Mouse (Mus musculus): ENCODE data around the gene Gsk3a. TPM values are rescaled to one million over a fixed set of nuclear protein-coding genes. Genes with fewer than 3 reads are reported as not detected.
A peak's percentile ranks its signal among the peaks of the same experiment; 100 is the strongest.

Gene Gsk3a
- total RNA-seq, 4 experiments from 2014 or later: 66.1 to 71.3 (median 68.3) TPM

DNA sequence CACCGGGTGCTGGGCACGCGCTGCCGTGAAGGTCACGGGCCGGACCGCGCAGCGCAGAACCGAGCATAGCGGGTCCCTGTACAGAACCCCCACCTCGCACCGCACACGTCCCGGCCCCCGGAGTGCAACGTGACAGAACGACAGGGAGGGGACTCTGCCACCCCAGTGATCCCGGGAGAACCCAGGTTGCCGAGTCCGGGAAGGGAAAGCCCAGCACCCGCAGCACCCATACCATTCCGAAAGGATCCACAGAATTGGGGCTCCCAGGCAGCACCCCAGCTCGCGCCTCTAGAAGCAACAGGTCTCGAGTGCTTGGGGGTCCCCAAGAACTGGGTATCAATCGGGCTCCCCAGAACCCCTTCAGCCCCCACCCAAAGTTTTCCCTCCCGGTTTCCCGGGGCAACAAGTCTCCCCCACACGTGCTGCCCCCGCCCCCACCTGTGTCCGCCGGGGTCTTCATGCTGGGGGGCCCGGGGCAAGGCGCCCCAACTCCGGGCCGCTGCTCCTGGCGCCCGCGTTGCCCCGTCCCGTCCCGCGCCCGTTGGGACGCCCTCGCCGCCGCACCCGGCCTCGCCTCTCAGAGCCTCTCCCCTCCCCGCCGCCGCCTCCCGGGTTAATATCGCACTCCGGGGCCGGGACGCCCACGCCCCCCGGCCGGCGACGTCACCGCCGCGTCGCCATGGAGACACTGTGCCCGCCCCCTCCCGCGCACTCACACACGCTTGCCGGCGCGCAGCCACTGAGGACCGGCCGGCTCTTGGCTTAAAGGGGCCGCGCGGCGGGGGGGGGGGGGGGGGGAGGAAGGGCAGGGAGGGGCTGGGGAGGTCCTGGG lies 12.7 kb upstream of the Gsk3a start, which contains the start of gene Erf:
Erf (minus strand) TSS at position 621 of the 832 bp plus-strand sequence.
- peak; percentile 90 for DNase-seq (ENCODE audit: low spot score)

- peak; percentile 69 for DNase-seq (ENCODE audit: low spot score)
Observed at GRCm38 (mm10) chr7:25249314-25250140, 11.9 kb upstream of the Gsk3a start.

- DNase-seq (ENCODE audit: low spot score): no peak
Observed at GRCm38 (mm10) chr7:25248846-25249313, 11.2 kb upstream of the Gsk3a start.

GRCm38 (mm10) chr7:25248018-25248647 lies 10.5 kb upstream of the Gsk3a start:
- DNase-seq (ENCODE audit: low spot score): no peak

GRCm38 (mm10) chr7:25247498-25247897 lies 9.8 kb upstream of the Gsk3a start:
- no peak for DNase-seq (ENCODE audit: low spot score)

DNA sequence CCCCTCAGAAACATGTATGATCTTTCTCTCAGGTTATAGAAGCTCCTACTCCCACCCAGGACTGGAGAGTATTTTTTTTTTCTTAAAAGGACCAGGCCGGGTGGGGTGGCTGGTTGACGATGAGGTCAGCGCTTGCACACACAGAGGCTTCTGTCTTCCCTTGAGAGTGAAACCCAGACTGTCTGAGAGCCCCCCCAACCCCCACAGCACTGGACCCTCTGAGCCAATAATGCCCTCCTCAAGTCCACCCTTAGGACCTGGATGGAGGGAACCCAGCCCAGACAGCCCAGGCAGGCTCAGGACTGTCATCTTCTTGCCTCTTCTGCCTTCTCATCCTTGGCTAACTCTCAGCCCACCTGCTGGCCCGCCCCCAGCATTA lies 9.1 kb upstream of the Gsk3a start:
- no peak for DNase-seq (ENCODE audit: low spot score)

- no peak for DNase-seq (ENCODE audit: low spot score)
Observed at GRCm38 (mm10) chr7:25246079-25246758, 8.6 kb upstream of the Gsk3a start.

DNA sequence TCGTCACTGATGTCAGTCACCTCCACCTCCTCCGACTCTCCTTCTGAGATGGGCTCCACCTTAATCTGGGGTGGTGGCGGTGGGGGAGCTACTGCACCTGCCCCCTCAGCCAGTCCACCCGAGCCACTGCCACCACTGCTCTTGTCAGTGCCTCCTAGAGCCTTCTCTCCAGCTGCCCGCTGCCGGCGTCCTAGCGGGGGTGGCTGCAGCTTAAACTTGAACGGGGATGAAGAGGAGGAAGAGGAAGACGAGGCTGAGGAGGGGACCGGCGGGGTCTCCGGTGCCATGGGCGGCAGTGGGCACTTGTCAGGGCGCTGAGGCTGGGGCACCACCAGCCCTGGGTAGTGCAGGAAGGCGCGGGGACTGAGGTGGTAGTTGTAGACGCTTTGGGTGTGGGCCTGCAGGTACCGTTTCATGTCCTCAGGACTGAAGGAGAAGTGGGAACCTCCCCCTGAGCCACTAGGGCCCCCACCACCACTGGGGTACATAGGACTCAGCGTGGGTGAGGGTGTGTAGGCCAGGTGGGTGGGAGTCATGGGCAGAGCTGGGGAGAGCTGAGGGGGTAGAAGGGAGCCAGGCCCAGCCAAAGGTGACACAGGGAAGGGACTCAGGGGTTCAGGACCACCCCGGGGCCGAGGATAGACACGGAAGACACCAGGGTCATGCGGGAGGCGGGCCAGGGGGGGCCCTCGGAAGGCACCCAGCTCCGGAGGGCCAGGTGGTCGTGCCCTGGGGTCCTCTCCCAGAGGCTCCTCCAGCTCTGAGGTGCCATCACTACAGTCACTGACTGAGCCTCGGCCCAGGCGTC lies 7.1 kb upstream of the Gsk3a start:
- DNase-seq (ENCODE audit: low spot score): no peak

GRCm38 (mm10) chr7:25243361-25243760 lies 5.7 kb upstream of the Gsk3a start:
- DNase-seq (ENCODE audit: low spot score): no peak

GRCm38 (mm10) chr7:25241062-25241461 lies 3.4 kb upstream of the Gsk3a start:
- DNase-seq (ENCODE audit: low spot score): peak; percentile 62

- no peak for DNase-seq (ENCODE audit: low spot score)
Observed at GRCm38 (mm10) chr7:25240631-25241030, 3.0 kb upstream of the Gsk3a start.

DNA sequence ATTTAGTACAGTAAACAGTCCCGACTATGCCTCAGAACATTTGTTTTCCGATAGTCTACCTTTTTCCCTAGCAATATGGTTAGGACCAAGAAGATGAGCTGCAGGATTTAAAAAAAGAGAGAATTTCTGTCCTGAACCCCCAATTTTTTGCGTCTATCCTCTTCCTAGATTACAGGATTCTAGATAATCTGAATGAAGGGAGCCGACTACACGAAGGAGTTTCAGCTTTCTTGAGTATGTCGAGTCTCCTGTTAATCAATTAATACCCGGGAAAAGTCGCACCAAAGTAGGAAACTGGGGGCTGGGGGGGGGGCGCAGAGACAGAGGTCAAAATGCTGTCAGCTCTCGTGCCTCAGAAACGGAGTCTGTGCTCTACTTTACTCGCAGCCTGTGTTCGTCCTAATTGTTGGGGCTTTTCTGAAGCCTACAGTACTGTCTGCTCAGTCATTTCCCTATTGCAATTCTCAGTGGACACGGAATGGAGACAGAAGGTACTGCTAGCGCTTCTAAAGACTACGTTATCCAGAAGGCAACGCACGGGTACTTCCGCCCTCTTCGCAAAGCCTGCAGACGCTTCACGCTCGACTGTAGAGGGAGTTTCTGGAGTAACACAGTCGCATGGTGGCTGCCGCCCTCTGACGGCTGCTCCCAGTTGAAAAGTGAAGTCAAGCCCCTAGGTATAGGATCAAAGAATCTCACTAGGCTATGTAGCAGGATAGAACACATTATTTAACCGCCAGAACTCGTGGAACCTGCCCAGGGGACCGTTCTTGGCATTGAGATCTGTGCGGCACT lies 1.4 kb upstream of the Gsk3a start:
- peak; percentile 91 for DNase-seq (ENCODE audit: low spot score)

GRCm38 (mm10) chr7:25238015-25238706 lies 510 bp upstream of the Gsk3a start:
- DNase-seq (ENCODE audit: low spot score): peak; percentile 95

DNA sequence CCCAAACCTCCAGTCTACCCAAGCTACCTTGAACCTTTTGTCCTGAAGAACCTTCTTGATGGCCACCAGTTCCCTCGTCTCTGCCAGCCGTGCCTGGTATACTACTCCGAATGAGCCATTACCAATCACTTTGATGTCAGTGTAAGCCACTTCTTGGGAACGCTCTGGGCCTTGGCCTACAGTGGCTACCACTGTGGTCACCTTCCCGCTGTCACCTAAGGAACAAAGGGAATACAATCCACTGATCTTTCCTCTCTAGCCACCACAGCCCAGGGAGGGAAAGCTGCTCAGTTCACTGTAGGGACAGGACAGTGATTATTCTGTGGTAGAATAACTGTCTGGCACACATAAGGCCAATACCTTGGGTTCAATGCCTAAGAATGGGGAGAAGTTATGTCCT lies 2.1 kb downstream of the Gsk3a start:
- DNase-seq (ENCODE audit: low spot score): no peak

GRCm38 (mm10) chr7:25233061-25233460 lies 4.6 kb downstream of the Gsk3a start:
- DNase-seq (ENCODE audit: low spot score): no peak

- no peak for DNase-seq (ENCODE audit: low spot score)
Observed at GRCm38 (mm10) chr7:25232101-25232648, 5.5 kb downstream of the Gsk3a start.

DNA sequence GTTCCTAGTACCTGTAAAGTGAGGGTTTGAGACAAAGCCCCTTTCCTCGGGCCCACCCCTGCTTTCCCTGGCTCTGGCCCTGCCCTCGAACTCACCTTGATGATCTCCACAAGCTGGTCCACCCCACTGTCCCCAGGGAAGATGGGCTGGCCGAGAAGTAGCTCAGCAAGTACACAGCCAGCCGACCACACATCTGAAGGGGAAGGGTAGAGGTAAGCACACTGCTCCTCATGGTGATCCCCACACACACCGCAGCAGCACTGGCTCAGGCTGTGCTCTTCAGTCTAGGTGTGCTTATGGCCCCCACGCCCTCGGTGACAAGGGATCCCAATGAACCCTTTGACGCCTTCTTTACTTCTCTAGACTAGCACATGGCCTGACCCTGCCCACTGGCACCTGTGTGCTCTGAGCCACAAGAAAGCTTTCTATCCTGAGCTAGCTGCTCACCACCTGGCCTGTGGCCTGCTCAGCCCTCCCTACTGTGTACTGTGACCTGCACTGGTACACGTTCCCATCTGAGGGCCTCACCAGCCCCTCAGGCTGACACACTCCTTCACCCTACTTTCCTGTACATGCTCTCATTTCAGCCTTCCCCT lies 6.9 kb downstream of the Gsk3a start:
- DNase-seq (ENCODE audit: low spot score): no peak

DNA sequence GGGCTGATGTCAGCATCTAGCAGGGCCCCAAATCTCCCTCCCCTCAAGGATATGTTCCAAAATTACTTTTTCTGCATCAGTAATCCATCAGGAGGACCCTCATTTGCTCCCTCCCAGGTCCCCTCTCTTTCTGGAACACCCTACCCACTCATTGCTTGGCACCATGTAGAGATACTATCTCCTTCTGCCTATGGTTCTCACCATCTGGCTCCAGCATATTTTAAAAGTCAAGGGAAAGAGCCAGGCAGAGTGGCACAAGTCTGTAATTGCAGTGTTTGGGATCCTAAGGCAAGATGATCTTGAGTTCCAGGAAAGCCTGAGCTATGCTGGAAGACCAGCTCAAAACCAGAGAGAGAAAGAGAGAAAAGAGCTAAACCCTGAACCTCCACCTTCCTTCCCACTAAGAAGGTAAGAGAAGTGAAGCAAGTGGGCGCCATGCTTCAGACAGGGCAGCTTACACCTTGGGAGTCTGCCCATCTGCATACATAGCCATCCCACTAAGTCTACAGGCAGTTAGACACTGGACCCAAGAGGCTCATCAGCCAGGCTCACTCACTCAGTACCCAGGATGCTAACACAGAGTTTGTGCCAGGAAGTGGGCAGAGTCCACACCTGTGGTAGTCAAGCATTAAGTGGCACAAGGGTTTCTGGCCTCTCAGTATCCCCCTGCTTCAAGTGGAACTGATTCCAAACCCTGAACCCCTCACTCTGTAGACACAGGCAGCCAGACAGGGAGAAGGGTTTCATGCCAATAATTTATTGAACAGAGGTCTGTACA lies 9.9 kb downstream of the Gsk3a start:
- DNase-seq (ENCODE audit: low spot score): no peak

Data from heart, adult 8-10 months (tissue).